Mouse (Mus musculus): Measurements from ENCODE around the gene Fgl2. TPM values are rescaled to one million over a fixed set of nuclear protein-coding genes. Genes with fewer than 3 reads are reported as not detected.

Gene Fgl2
- total RNA-seq, 1 experiment from 2014 or later, result 2.8 TPM

DNA sequence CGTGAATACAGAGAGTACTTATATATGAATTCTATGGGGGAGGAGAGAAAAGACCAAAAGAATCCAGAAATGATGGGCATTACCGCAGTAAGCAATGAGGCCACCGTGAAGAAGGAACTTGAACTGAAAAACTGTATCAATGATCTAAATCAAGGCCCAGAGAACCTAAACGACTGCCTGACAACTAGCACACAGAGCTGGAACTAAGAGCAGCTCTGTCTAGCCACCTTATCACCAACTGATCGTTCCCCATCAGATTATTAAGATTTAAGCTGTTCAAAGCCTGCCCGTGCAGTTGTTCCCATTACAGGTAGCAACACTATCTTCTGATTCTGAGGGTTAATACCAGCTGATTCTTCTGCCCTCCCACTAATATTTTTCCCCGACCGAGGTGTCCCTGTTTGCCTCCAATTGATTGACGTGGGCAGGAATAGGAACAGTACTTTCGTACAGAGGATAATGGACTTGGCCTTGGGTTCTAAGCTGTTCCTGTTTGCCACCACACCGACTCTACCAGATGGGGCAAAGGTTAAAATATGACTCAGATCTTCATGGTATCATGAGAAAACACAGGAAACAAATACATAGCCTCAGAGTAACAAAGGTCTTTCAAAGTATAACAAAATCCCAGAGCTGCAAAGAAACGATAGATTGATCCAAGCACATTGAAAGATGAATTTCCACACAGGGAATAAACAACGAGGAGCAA lies 12.0 kb downstream of the Fgl2 start:
- DNase-seq, result no peak

DNA sequence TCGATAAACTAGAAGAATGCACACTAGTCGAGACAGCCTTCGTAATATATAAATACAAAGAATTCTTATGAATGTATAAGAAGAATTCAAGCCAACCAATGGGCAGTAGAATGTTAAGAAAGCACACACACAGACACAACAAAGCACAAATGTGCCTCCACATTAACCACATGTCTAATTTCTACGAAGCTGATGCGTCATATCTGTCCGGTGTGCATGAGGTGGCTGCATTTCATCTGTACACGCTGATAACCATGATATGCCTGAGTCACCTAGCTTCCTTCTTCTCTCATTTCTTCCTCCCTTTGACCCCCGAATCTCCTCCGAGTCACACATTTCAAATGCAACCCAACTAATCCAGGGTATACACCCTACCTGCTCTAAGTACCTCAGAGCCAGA lies 12.5 kb downstream of the Fgl2 start:
- no peak for DNase-seq

DNA sequence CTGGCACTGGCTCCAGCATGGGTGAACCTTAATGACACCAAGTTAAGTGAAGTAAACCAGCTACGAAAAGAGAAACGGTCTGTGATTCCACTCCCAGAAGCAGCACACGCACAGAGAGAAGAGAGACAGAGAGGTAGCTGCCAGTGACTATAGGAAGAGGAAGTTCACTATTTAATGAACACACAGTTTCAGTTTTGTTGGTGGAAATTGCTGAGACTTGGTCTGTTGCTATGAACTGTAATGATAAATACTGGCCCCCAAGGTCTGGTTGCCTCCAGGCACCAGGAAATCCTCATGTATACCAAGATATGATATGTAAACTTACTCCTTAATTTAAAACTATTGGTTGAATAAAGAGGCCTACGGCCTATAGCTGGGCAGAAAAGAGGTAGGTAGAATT lies 14.0 kb downstream of the Fgl2 start:
- no peak for DNase-seq

DNA sequence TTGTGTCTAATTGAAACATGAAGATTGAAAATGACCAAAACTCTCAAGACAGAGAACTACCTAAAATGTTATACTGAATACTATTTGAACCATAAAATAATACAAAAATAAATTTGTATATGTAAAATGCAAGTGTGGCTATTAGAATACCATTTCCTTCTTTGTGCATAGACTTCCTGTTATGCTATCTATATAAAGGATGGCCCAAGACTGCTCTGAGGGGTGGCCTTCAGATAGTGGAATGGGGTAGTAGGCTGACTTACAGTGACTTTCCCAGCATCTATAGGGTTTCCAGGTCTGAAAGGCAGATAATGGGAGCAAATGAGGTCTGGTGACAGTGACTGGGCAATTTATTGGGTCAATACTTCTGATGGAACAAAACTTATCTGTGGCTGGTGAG lies 14.9 kb downstream of the Fgl2 start:
- no peak for DNase-seq

DNA sequence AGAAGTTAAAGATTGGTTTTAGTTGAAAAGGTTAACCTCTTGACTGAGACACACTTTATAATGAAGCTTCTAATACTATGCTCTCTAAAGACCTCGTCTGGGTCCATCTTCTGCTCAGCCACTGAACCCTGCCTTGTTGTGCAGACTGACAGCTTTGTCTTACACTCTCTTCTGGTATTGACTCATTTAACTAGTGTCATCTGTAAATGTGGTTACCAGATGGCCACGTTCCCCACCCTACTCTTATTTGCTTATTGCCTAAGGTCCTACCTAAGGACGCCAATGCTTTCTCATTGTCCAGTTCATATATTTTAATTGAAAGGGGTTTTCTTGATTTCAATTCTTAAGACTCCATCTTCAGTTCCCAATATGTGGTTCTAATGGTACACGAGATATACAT lies 16.4 kb downstream of the Fgl2 start:
- no peak for DNase-seq

DNA sequence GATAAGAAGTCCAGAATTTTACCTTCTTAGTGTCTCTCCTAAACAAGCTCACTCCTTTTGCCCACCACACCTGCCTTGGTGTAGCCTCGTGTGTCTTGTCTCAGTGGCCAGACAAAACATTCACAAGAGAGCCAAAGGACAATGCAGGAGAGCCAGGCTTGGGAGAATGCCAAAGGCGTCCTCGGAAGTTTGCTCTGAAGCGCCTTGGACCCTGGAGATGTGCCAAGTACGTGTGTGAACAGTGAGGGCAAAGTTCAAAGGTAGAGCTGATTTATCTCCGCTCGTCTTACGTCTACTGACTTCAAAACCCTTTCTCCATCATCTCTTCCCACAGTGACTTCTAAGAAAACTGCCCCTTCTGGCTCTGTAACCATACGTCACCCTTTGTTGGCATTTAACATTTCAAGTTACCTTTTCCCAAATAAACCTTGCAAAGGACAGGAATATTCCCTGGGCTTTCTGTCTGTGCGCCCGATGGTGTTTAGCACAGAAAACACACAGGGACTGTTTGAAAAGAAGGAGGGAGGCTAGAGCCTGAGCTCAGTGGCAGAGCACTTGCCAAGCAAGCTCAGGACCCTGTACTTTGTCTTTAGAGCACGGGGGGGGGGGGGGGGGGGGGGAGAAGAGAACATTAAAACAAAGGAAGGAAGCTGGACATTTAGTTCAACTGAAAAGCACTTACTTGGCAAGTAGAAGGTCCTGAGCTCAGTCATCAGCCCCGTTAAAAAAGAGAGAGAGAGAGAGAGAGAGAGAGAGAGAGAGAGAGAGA lies 19.4 kb downstream of the Fgl2 start:
- DNase-seq, result peak; percentile 25

DNA sequence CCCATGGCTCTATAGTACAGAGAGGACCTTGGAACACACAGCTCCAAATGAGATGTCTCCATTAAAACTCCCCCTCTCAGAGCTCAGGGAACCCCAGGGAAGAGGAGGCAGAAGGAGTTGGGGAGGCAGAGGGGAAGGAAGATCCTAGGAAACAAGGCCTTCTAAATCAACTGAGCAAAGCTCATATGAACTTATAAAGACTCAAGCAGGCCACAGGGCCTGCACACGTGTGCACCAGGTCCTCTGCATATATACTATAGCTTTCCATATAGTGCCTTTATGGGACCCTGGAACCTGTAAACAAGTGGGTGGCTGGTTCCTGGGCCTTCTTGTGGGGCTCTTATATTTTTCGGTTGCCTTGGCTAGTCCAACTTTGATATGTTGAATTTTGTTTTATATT lies 22.1 kb downstream of the Fgl2 start:
- no peak for DNase-seq

DNA sequence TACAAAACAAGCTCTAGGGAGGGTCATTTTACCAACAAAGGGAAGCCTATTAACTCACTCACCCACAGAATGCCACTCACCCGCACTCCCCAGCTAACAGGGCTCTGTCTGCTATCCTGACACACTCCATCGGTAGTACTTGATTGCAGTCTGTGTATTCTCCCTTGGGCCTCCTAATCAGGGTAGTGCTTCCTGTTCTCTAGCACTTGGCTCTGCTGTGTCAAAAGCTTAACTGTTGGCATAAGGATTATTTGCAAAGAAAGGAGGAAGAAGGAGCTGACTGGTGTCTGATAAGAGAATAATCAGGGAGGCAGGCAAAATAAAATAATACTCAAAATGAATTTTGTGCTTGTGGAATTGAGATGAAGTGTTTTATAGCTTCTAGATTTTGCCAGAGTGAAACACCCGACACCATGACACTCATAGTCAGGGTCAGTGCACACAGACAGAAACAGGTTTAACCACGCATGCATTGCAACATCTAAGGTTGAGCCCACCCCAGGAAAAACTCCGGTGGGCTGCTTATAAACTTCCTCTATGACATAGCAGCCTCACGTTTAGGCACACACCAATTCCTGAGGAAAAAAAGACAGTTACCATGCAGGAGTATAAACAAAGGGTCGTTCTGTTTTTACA lies 22.9 kb downstream of the Fgl2 start:
- no peak for DNase-seq

DNA sequence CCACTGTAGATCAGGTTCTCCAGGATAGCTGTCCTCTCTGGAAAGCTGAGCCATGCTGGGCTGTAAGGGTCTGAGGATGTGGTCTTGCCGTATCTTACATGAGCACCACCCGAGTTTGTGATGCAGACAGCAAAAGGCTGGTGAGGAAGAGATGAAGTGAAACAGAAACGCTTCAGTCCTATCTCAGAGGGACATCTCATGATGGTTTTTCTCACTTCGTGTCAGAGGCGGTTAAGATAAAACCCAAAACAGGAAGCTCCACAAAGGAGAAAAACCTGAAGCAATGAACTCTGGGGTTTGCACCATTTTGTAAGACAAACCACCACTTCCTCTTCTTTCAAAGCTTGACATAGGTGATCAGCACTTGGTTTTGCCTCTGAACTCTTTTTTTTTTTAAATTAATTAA lies 38.8 kb downstream of the Fgl2 start:
- no peak for DNase-seq

DNA sequence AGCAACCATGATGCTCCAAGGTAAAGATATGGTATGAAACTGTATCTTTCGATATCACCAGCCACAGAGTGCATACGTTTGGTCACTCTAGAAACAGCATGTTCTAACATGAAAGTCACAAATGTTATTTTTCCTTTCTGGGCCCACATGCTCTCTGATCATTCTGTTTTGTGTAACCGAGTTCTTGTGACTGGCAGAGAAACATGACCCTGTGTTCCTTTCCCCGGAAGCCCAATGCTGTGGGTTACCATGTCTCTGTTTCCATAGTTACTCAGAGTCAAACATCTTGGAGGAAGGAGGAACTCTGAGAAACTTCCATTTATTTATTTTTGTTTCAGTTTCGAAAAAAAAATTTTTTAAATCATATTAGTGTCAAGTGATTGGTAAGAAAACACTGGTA lies 39.6 kb downstream of the Fgl2 start:
- no peak for DNase-seq

DNA sequence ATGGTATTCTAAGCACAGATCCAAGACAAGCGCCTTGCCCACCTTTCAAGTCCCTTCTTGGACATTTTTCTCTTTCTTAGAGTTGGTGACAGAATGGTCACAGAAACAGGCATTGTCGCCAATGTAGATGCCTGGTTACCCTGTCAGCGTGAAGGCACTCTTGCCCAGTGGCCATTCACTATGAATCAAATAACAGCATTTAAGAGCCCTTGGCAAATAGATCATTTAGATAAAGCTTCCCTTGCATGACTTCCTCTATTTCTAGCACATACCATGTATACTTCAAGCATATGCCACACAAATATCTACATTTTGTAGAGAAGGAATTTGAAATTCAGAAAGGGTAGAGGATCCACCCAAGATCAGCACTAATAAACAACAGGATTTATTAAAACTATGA lies 40.9 kb downstream of the Fgl2 start:
- no peak for DNase-seq

DNA sequence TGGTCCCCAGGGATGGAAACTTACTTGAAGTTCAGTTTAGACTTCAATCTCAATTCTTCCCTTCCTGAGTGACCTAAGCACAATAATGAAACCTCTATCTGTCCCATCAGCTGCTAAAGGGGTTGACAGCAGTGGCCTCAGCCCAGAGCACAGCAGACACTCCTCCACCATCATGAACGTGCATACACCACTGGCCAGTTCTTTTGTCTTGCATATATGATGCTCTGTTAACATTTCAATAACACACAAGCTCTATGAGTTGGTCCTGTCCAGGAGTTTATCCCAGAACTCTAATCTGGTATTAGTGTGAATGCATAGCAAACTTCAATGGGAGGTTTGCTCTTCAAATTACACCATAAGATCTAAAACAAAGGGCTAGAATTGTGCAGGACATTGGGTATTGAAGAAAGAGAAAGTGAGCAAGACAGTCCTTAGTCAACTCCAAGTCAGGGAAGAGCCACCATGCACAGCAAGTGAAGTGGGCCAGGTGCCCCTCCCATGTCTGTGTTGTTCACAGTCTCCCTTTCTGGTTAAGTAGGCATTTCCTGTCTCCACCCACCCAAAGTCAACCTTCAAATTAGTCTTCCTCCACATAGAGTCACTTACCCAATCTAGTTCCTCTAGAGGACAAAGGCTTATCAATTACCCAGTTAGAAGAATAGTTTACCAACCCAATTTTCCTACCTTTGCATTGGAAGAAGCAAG lies 41.8 kb downstream of the Fgl2 start:
- no peak for DNase-seq

DNA sequence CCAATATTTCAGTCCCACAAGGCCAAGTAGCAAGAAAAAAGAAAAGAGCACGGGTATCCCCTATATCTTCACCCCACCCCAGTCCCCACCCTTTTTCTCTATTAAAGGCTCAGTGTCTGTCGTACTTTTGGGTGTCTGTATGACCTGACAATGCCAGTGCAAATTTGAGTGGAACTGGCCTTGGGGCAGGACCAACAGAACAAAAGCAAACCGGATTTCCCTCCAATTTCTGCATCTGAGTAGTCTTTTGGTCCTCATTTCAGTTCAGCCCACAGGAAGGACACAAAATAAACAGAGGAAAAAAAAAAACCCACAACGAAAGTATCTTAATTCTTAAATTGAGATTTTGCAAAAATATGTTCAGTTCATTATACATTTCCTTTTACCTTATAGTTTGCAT lies 46.2 kb downstream of the Fgl2 start:
- no peak for DNase-seq

DNA sequence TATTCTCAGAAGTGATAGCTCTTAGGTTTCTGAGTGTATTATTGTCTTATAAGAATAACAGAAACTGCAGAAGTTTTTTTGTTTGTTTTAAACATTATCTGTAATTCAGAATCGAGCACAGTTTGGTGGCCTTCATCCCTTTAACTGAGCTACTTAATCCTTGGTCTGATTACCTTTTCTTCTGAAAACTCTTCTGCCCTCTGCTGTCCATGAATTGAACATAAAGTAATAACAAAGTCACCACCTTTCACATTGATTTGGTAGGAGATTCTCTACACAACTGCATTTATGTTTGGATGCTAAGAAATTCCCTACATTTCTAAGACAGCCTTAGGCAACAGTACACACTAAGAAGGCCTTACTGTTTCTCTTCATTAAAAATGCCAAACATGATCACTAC lies 48.2 kb downstream of the Fgl2 start:
- no peak for DNase-seq

DNA sequence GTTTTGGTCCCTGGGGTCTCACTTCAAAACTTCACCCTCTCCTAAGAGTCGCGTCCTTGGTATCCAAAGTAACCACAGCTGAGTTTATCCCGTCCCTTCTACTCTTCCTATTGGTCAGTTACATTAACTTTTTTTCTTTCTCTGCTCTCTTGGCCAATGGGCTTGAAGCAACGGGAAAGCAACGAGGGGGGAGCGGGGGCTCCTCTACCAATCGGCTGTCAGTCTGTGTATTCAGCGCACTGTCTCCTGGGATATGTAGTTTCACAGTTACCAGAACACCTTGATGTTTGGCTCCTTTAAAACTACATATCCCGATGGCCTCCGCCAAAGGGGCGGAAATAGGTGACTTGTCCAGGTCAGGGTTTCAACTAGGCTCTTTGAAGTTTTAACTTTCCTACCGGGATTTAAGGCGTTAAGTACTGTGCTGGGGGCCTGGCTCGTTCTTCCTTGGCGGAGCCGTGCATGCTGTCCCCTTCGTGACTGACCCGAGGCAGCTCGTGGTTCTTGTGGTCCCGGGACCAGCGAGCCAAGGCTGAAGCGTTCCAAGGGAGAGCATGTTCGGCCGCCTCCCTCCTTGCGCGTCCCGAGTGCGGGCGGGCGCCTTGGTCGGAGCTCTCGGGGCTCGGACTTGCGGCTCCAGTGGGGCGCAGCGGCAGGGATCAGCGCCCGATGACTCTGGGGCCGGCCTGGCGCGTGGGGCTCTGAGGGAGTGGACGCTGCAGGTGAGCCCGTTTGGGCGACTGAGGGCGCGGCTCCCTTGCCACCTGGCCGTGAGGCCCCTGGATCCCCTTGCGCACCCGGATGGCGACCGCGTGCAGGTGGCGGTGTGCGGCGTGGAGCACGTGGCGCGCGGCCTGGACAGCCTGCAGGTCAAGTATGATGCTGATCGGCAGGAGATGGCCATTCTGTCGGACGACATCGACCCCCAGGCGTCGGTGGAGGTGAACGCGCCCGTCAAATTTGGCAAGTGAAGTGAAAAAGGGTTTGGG lies 52.5 kb downstream of the Fgl2 start, which contains the start of the genes Ccdc146 and Fam185a:
Ccdc146 (minus strand) TSS at position 64 of the 989 bp plus-strand sequence.
Fam185a (plus strand) TSS at position 345 of the 989 bp plus-strand sequence.
- peak; percentile 83 for DNase-seq

DNA sequence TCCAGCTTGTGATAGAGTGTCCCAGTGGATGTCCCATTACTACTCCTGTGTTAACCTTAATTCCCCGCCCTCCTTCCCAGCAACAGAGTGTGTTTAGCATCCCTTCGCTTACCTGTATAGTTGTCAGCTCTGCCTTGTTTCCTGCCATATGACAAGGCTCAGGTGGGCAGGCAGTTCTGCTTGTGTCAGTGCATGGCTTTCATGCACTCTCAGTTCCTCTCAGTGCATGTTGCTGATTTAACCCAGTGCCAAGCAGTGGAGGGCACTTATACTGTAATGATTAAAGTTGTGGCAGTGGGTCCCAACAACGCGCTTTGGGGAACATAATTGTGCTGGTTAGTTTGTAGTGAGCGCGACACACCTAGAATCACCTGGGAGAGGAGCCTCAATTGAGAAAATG lies 54.2 kb downstream of the Fgl2 start:
- no peak for DNase-seq

Other genes with a start within 250 kb of the Fgl2 start
- gene Gsap, start 186.4 kb upstream of the Fgl2 start, total RNA-seq (2021), result 3.6 and 6.7 TPM in 2 replicates
- gene Ccdc146, start 52.0 kb downstream of the Fgl2 start, total RNA-seq (2021), result 0.36 TPM in 1 of 2 replicates, not detected in the other
- 10.4 and 13.7 TPM in 2 replicates for gene Fam185a, start 52.3 kb downstream of the Fgl2 start, total RNA-seq (2021)
- 0.57 and 1.1 TPM in 2 replicates for gene Lrrc17, start 170.9 kb downstream of the Fgl2 start, total RNA-seq (2021)

Measured in adrenal gland, postnatal 25 days (tissue).